Mouse (Mus musculus): ENCODE measurements around the gene Heyl. TPM values are rescaled to one million over a fixed set of nuclear protein-coding genes. Genes with fewer than 3 reads are reported as not detected.
A peak's percentile ranks its signal among the peaks of the same experiment; 100 is the strongest.

The Heyl gene
- polyA plus RNA-seq (2014; fragmentation: Nextera tagmentation; extraction: Ambion mirVana): 8.0 and 8.1 TPM in 2 replicates

GRCm38 (mm10) chr4:123233492-123234084, at the start of gene Heyl:
Gene Heyl (plus strand): TSS chr4:123233556.
- WGBS: 3% methylated on average over 52 of the region's 52 CpGs
- H3K27me3 ChIP-seq (ENCODE audit: control insufficient read depth, insufficient read depth, low read length): peaks cover 12% of the 10 kb centered on the region; the same call in 1 of the 2 replicates
- peak within 1 kb of the TSS; percentile 34 for H3K4me3 ChIP-seq (ENCODE audit: low read depth, low read length)
- H3K9ac ChIP-seq (replicated peaks; ENCODE audit: low read length): peak within 1 kb of the TSS; percentile 40; the same call in 1 of the 2 replicates
- no peak within 1 kb of the TSS for H3K27ac ChIP-seq (replicated peaks; ENCODE audit: low read depth, low read length)
- ATAC-seq (replicated peaks; ENCODE audit: insufficient number of reproducible peaks, low FRiP score, low TSS enrichment, low read depth): peak; percentile 62; the same call in 1 of the 2 replicates
- no peaks in the 10 kb centered on the region for H3K36me3 ChIP-seq (replicated peaks; ENCODE audit: control insufficient read depth, insufficient read depth, low read depth, low read length)
- peak; percentile 45 for DNase-seq (ENCODE audit: low spot score)
- peaks cover 10% of the 10 kb centered on the region for H3K4me1 ChIP-seq (ENCODE audit: control insufficient read depth, insufficient read depth, low read length)
- peak within 1 kb of the TSS; percentile 82 for H3K4me2 ChIP-seq (ENCODE audit: low read depth, low read length)
- H3K9me3 ChIP-seq (replicated peaks; ENCODE audit: control insufficient read depth, low read length): no peaks in the 10 kb centered on the region

- Histone ChIP-seq H3K4me3 (ENCODE audit: low read depth, low read length) (no peak overlapping the region), H3K27me3 (ENCODE audit: control insufficient read depth, insufficient read depth, low read length) (peaks cover 40% of the 10 kb centered on the region), H3K9ac (replicated peaks; ENCODE audit: low read length) (no peak overlapping the region), H3K4me2 (ENCODE audit: low read depth, low read length) (no peak overlapping the region), H3K4me1 (ENCODE audit: control insufficient read depth, insufficient read depth, low read length) (peaks cover 5% of the 10 kb centered on the region; the same call in 1 of the 2 replicates), H3K27ac (replicated peaks; ENCODE audit: low read depth, low read length) (no peak overlapping the region), H3K9me3 (replicated peaks; ENCODE audit: control insufficient read depth, low read length) (no peaks in the 10 kb centered on the region), H3K36me3 (replicated peaks; ENCODE audit: control insufficient read depth, insufficient read depth, low read depth, low read length) (no peaks in the 10 kb centered on the region)
- 34% methylated on average over 3 of the region's 3 CpGs for WGBS
- ATAC-seq (replicated peaks; ENCODE audit: insufficient number of reproducible peaks, low FRiP score, low TSS enrichment, low read depth) (no peak), DNase-seq (ENCODE audit: low spot score) (no peak)
Observed at GRCm38 (mm10) chr4:123184816-123185215, 48.5 kb upstream of the Heyl start.

- no peak overlapping the region for H3K4me2 ChIP-seq (ENCODE audit: low read depth, low read length)
- WGBS: 83% methylated on average over 11 of the region's 11 CpGs
- H3K27ac ChIP-seq (replicated peaks; ENCODE audit: low read depth, low read length): no peak overlapping the region
- no peaks in the 10 kb centered on the region for H3K36me3 ChIP-seq (replicated peaks; ENCODE audit: control insufficient read depth, insufficient read depth, low read depth, low read length)
- H3K9me3 ChIP-seq (replicated peaks; ENCODE audit: control insufficient read depth, low read length): no peaks in the 10 kb centered on the region
- H3K9ac ChIP-seq (replicated peaks; ENCODE audit: low read length): no peak overlapping the region
- no peak overlapping the region for H3K4me3 ChIP-seq (ENCODE audit: low read depth, low read length)
- ATAC-seq (replicated peaks; ENCODE audit: insufficient number of reproducible peaks, low FRiP score, low TSS enrichment, low read depth) (no peak), DNase-seq (ENCODE audit: low spot score) (no peak)
- no peaks in the 10 kb centered on the region for H3K27me3 ChIP-seq (ENCODE audit: control insufficient read depth, insufficient read depth, low read length)
- H3K4me1 ChIP-seq (ENCODE audit: control insufficient read depth, insufficient read depth, low read length): no peaks in the 10 kb centered on the region
Observed at GRCm38 (mm10) chr4:123192336-123192735, 41.0 kb upstream of the Heyl start.

- no peaks in the 10 kb centered on the region for H3K9me3 ChIP-seq (replicated peaks; ENCODE audit: control insufficient read depth, low read length)
- 88% methylated on average over 11 of the region's 11 CpGs for WGBS
- H3K36me3 ChIP-seq (replicated peaks; ENCODE audit: control insufficient read depth, insufficient read depth, low read depth, low read length): no peaks in the 10 kb centered on the region
- no peaks in the 10 kb centered on the region for H3K4me1 ChIP-seq (ENCODE audit: control insufficient read depth, insufficient read depth, low read length)
- no peak overlapping the region for H3K27ac ChIP-seq (replicated peaks; ENCODE audit: low read depth, low read length)
- ATAC-seq (replicated peaks; ENCODE audit: insufficient number of reproducible peaks, low FRiP score, low TSS enrichment, low read depth) (no peak), DNase-seq (ENCODE audit: low spot score) (no peak)
- no peaks in the 10 kb centered on the region for H3K27me3 ChIP-seq (ENCODE audit: control insufficient read depth, insufficient read depth, low read length)
- H3K4me2 ChIP-seq (ENCODE audit: low read depth, low read length): no peak overlapping the region
- H3K4me3 ChIP-seq (ENCODE audit: low read depth, low read length): no peak overlapping the region
- H3K9ac ChIP-seq (replicated peaks; ENCODE audit: low read length): no peak overlapping the region
Observed at GRCm38 (mm10) chr4:123193791-123194190, 39.6 kb upstream of the Heyl start.

- Histone ChIP-seq H3K27me3 (ENCODE audit: control insufficient read depth, insufficient read depth, low read length) (peaks cover 15% of the 10 kb centered on the region; the same call in 1 of the 2 replicates), H3K4me3 (ENCODE audit: low read depth, low read length) (no peak overlapping the region), H3K27ac (replicated peaks; ENCODE audit: low read depth, low read length) (no peak overlapping the region), H3K4me2 (ENCODE audit: low read depth, low read length) (no peak overlapping the region), H3K36me3 (replicated peaks; ENCODE audit: control insufficient read depth, insufficient read depth, low read depth, low read length) (no peaks in the 10 kb centered on the region), H3K9me3 (replicated peaks; ENCODE audit: control insufficient read depth, low read length) (no peaks in the 10 kb centered on the region), H3K9ac (replicated peaks; ENCODE audit: low read length) (no peak overlapping the region), H3K4me1 (ENCODE audit: control insufficient read depth, insufficient read depth, low read length) (no peaks in the 10 kb centered on the region; the same call in 1 of the 2 replicates)
- DNase-seq (ENCODE audit: low spot score) (no peak), ATAC-seq (replicated peaks; ENCODE audit: insufficient number of reproducible peaks, low FRiP score, low TSS enrichment, low read depth) (no peak)
- WGBS: 47% methylated on average over 6 of the region's 6 CpGs
Observed at GRCm38 (mm10) chr4:123196695-123197094, 36.7 kb upstream of the Heyl start.

GRCm38 (mm10) chr4:123200771-123201185, 32.6 kb upstream of the Heyl start:
- Histone ChIP-seq H3K36me3 (replicated peaks; ENCODE audit: control insufficient read depth, insufficient read depth, low read depth, low read length) (no peaks in the 10 kb centered on the region), H3K9ac (replicated peaks; ENCODE audit: low read length) (no peak overlapping the region), H3K27ac (replicated peaks; ENCODE audit: low read depth, low read length) (no peak overlapping the region), H3K4me1 (ENCODE audit: control insufficient read depth, insufficient read depth, low read length) (no peaks in the 10 kb centered on the region; the same call in 1 of the 2 replicates), H3K4me2 (ENCODE audit: low read depth, low read length) (peak overlapping the region; percentile 75), H3K27me3 (ENCODE audit: control insufficient read depth, insufficient read depth, low read length) (peaks cover 25% of the 10 kb centered on the region), H3K9me3 (replicated peaks; ENCODE audit: control insufficient read depth, low read length) (no peaks in the 10 kb centered on the region), H3K4me3 (ENCODE audit: low read depth, low read length) (no peak overlapping the region; the same call in 1 of the 2 replicates)
- WGBS: under 1% methylated on average over 15 of the region's 15 CpGs
- ATAC-seq (replicated peaks; ENCODE audit: insufficient number of reproducible peaks, low FRiP score, low TSS enrichment, low read depth) (peak; percentile 42; the same call in 1 of the 2 replicates), DNase-seq (ENCODE audit: low spot score) (peak; percentile 82)

- H3K27me3 ChIP-seq (ENCODE audit: control insufficient read depth, insufficient read depth, low read length): peaks cover 25% of the 10 kb centered on the region
- no peak within 1 kb of the TSS; the same call in 1 of the 2 replicates for H3K9ac ChIP-seq (replicated peaks; ENCODE audit: low read length)
- H3K27ac ChIP-seq (replicated peaks; ENCODE audit: low read depth, low read length): no peak within 1 kb of the TSS
- no peaks in the 10 kb centered on the region for H3K9me3 ChIP-seq (replicated peaks; ENCODE audit: control insufficient read depth, low read length)
- no peaks in the 10 kb centered on the region for H3K36me3 ChIP-seq (replicated peaks; ENCODE audit: control insufficient read depth, insufficient read depth, low read depth, low read length)
- H3K4me2 ChIP-seq (ENCODE audit: low read depth, low read length): peak within 1 kb of the TSS; percentile 75
- peak within 1 kb of the TSS; percentile 33 for H3K4me3 ChIP-seq (ENCODE audit: low read depth, low read length)
- DNase-seq (ENCODE audit: low spot score): peak; percentile 47
- ATAC-seq (replicated peaks; ENCODE audit: insufficient number of reproducible peaks, low FRiP score, low TSS enrichment, low read depth): 0 out of 2 replicates have a peak, but pooled peaks have one; percentile 44
- H3K4me1 ChIP-seq (ENCODE audit: control insufficient read depth, insufficient read depth, low read length): no peaks in the 10 kb centered on the region; the same call in 1 of the 2 replicates
- WGBS: 1% methylated on average over 57 of the region's 58 CpGs
Observed at GRCm38 (mm10) chr4:123201186-123202093, 31.9 kb upstream of the Heyl start, which contains the start of gene Nt5c1a. Gene Nt5c1a (plus strand): TSS chr4:123201504.

Data from embryonic facial prominence, embryonic 11.5 days (tissue).